Mouse (Mus musculus) lung, postnatal 25 days (tissue): ENCODE measurements at regions not wholly inside any gene's neighbourhood (a gene's known extent, or its start where the extent isn't known, plus 50 kb on each side); places are given as distances from the start of the nearest gene placed in this dataset.

Experiments used
- DNase-seq: peaks from one replicate; pipeline ENCODE4 v3.0.0; 2022; ENCODE audit warnings: low spot score

GRCm38 (mm10) chr2:148107607-148108115, 60.9 kb upstream of the Foxa2 start:
- peak; percentile 21 for DNase-seq

- no peak for DNase-seq
Measured at GRCm38 (mm10) chr2:148110149-148110548, 63.4 kb upstream of the Foxa2 start.

GRCm38 (mm10) chr2:148111889-148112288, 65.1 kb upstream of the Foxa2 start:
- DNase-seq = no peak

GRCm38 (mm10) chr2:148113184-148113583, 66.4 kb upstream of the Foxa2 start:
- no peak for DNase-seq

GRCm38 (mm10) chr2:148114600-148114999, 67.8 kb upstream of the Foxa2 start:
- DNase-seq = peak; percentile 36

- no peak for DNase-seq
Measured at GRCm38 (mm10) chr2:148116033-148116790, 69.4 kb upstream of the Foxa2 start.

GRCm38 (mm10) chr2:148117420-148117819, 70.7 kb upstream of the Foxa2 start:
- no peak for DNase-seq

- peak; percentile 58 for DNase-seq
Measured at GRCm38 (mm10) chr2:148121885-148122876, 75.4 kb upstream of the Foxa2 start.

- DNase-seq = no peak
Measured at GRCm38 (mm10) chr2:148123780-148124179, 77.0 kb upstream of the Foxa2 start.

GRCm38 (mm10) chr2:148133811-148134210, 87.0 kb upstream of the Foxa2 start:
- no peak for DNase-seq

- DNase-seq = peak; percentile 55
Measured at GRCm38 (mm10) chr2:148141936-148142335, 95.2 kb upstream of the Foxa2 start.

- no peak for DNase-seq
Measured at GRCm38 (mm10) chr2:148144816-148145215, 98.0 kb upstream of the Foxa2 start.

- DNase-seq = no peak
Measured at GRCm38 (mm10) chr2:148148272-148148671, 101.5 kb upstream of the Foxa2 start.

GRCm38 (mm10) chr2:148149426-148149825, 102.7 kb upstream of the Foxa2 start:
- peak; percentile 64 for DNase-seq

- no peak for DNase-seq
Measured at GRCm38 (mm10) chr2:148153513-148154271, 106.9 kb upstream of the Foxa2 start.

- no peak for DNase-seq
Measured at GRCm38 (mm10) chr2:148156122-148156521, 109.4 kb upstream of the Foxa2 start.

- DNase-seq = no peak
Measured at GRCm38 (mm10) chr2:148159028-148159600, 112.3 kb upstream of the Foxa2 start.

- DNase-seq = no peak
Measured at GRCm38 (mm10) chr2:148160997-148161396, 114.2 kb upstream of the Foxa2 start.

- no peak for DNase-seq
Measured at GRCm38 (mm10) chr2:148161966-148162365, 115.2 kb upstream of the Foxa2 start.

GRCm38 (mm10) chr2:148162562-148162961, 115.8 kb upstream of the Foxa2 start:
- DNase-seq = no peak

GRCm38 (mm10) chr2:148171113-148171512, 124.3 kb upstream of the Foxa2 start:
- peak; percentile 73 for DNase-seq
